Mouse (Mus musculus): ENCODE data around the gene B130006D01Rik.
"Not testable (repeated sequence)": the region's sequence is repeated elsewhere in the genome, so short reads cannot be mapped to it uniquely, and the experiment has no call there.

B130006D01Rik gene

DNA sequence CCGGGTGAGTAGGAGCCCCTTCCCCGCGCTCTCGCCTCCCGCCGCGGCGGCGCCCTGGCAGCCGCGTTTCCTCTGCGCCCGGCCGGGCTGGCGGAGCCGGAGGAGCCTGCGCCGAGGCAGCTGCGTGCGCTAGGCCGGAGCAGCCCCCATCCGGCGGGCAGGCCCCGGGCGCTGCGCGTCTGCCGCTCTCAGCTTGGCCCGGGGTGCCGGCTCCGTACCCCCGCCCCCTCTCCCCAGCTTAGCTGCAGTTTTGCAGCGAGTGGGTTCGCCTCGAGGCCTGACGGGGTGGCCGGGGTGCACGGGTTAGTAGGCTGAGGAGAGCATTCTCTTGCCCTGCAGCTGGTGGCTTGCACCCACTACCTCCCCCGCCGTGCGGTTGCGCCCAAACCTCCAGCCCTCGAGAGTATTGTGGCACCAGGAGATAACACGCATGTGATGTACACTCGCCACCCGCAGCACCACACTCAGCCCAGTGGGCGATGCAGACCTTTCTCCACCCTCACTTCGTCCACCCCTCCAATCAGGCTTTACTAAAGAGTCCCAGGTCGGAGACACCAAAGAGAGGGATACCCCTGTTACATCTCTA lies 10.1 kb upstream of the B130006D01Rik start:
- peak; percentile 74 for DNase-seq (ENCODE audit: extremely low spot score, low spot score)

DNA sequence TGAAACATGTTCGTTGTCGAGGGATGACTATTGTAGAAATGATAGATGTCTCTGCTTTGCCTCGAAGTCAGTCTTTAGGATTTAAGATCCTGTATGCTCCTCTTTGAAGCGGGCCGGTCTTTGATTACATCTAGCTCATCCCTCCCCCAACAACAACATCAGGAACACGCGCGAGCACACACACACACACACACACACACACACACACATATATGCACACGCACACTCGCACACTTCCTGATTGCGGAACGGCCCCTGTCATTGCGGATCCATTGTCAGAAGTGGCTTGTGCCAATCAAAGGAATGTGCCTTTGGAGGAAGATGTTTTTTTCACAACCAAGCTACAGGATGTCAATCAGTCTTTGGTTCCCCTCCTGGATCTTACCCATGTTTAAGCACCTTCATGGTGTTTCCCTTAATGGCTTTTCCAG lies 9.6 kb upstream of the B130006D01Rik start:
- no peak for DNase-seq (ENCODE audit: extremely low spot score, low spot score)

DNA sequence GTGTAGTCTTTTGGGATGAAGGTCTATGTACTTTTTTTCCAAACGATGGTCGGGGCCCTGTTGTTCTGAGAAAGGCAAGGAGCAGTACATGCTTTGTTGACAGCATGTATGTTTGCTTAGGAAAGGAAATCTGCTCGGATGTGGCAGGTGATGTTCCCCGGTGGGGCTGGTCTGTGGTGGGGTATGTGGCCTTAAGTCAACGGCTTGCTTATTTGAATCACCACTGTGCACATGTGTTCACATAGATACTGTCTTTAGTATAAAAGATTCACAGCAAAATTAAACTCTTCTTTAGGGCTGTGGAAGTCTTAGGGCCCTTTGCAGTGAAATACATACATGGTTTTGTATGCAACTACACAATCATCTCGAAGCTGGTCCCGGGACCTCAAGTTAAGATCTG lies 9.0 kb upstream of the B130006D01Rik start:
- no peak for DNase-seq (ENCODE audit: extremely low spot score, low spot score)

DNA sequence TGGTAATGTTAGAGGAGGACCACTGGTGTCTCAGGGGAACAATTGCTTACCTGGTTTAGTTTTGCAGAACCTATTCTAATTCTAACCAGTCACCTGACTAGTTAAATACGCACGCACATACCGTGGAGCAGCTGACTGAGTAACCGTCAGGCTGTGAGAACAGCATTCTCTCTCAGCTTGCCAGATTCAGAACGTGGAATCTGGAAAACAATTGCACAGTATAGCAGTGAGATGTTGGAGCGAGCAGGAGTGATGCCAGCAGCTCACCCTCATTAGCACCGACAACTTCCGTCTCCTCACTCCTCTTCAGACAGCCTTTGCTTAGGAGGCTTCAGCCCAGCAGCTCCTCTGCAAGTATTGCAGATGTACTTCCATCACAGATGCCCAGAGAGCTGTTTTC lies 7.3 kb upstream of the B130006D01Rik start:
- no peak for DNase-seq (ENCODE audit: extremely low spot score, low spot score)

DNA sequence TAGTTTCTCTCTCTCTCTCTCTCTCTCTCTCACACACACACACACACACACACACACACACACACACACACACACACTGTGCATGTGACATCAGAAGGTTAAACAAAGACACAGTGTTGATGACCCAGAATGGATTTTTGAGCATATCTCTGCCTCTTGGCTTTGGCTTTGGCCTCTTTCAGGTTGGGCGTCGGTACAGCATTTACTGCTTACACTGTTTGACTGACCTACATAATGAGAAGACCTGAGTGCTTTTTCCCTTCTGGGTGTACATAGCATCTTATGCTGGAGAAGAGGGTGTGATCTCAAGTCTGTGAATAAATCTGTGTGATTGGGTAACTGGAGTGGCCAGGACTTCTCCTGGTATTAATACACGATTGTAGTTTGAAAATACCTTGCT lies 4.0 kb upstream of the B130006D01Rik start:
- no peak for DNase-seq (ENCODE audit: extremely low spot score, low spot score)

DNA sequence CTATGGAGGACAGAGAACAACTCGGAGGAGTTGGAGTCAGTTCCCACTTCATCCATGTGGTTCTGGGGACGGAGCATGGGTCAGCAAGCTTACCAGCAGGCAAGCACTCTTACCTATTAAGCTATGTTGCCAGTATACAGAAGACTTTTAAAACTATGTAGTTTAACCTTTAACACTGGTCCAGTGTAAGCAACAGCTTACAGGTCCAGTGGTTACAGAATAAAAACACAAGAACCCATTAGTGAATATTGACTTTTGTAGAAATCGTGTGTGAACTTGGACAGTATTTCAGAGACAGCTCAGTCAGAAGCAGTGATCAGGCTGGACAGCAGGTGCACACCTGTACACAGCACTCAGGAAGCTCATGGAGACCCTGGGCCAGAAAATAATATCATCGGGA lies 1.1 kb downstream of the B130006D01Rik start:
- DNase-seq (ENCODE audit: extremely low spot score, low spot score): no peak

DNA sequence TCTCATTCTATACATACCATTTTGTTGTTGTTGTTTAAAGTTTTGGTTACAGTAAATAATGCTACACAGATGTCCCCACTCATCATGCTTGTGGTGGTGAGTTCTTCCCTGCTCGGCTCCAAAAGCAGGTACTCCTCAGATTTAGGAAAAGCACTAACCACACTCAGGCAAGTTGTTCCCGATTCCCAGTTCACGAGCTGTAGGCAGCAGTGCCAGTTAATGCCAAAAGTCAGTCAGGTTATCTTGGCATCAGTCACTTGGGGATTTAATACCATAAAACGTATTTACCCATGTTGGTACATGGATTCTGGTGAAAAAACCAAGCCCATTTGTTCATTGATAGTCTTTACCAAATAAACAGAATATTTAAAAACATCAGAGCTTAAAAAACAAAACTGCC lies 2.8 kb downstream of the B130006D01Rik start:
- no peak for DNase-seq (ENCODE audit: extremely low spot score, low spot score)

DNA sequence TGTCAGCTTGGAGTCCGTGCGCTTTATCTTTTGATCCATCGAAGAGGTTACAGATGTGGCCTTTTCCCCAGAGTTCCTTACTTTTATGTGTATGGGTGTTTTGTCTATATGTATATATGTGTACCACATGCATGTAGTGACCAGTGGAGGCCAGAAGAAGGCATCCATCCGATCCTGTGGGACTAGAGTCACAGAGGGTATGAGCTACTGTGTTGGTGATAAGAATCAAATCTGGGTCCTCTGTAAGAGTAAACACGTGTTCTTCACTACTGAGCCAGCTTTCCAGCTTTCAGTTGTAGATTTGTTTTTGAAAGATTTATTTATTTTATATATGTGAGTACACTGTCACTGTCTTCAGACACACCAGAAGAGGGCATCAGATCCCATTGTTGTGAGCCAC lies 4.6 kb downstream of the B130006D01Rik start:
- DNase-seq (ENCODE audit: extremely low spot score, low spot score): no peak

DNA sequence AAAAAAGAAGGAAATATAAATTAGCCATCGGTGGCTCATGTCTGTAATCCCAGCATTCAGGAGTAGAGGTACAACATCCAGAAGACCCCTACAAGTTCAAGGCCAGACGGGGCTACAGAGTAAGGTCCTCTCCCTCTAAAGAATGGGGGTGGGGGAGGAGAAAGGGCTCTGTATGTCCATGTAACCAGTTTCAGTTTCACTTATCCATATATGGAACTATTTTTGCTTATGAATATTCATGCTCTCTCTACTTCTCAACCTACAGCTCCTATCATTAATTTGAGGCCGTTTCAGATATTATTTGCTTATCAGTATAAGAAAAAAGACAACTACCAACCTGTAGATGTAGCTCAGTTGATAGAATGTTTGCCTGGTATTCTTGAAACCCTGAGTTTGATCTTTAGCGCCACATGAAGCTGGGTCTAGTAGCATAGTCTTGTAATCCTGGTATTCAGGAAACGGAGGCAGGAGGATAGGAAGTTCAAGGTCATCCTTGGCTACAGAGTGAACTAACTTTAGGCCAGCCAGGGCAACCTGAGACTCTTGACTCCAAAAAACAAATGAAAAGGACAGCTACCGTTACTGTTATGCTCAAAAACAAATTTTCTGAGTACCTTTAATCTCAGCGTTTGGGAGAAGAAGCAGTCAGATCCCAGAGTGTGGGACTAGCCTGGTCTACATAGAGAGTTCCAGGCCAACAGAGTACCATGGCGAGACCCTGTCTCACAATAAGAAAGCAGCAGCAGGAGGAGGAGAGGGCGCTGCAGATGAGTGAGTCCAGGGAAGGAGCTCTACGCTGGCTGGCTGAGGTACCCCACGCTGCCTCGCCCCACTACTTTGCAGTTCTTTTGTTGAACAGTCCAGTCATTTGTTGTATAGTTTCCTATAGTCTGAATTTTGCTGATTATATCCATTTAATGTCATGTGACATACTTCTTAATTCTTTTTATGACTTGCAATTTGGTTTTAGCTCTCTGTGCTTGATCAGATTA lies 5.8 kb downstream of the B130006D01Rik start:
- no peak for DNase-seq (ENCODE audit: extremely low spot score, low spot score)

GRCm38 (mm10) chr11:95734485-95734884 lies 11.1 kb downstream of the B130006D01Rik start:
- DNase-seq (ENCODE audit: extremely low spot score, low spot score): no peak

GRCm38 (mm10) chr11:95737811-95738210 lies 14.4 kb downstream of the B130006D01Rik start:
- DNase-seq (ENCODE audit: extremely low spot score, low spot score): no peak

- no peak for DNase-seq (ENCODE audit: extremely low spot score, low spot score)
Measured at GRCm38 (mm10) chr11:95744521-95744920, 21.1 kb downstream of the B130006D01Rik start.

GRCm38 (mm10) chr11:95746821-95747220 lies 23.4 kb downstream of the B130006D01Rik start:
- DNase-seq (ENCODE audit: extremely low spot score, low spot score): no peak

- no peak for DNase-seq (ENCODE audit: extremely low spot score, low spot score)
Measured at GRCm38 (mm10) chr11:95748331-95748730, 24.9 kb downstream of the B130006D01Rik start.

GRCm38 (mm10) chr11:95749619-95750018 lies 26.2 kb downstream of the B130006D01Rik start:
- DNase-seq (ENCODE audit: extremely low spot score, low spot score): no peak

DNA sequence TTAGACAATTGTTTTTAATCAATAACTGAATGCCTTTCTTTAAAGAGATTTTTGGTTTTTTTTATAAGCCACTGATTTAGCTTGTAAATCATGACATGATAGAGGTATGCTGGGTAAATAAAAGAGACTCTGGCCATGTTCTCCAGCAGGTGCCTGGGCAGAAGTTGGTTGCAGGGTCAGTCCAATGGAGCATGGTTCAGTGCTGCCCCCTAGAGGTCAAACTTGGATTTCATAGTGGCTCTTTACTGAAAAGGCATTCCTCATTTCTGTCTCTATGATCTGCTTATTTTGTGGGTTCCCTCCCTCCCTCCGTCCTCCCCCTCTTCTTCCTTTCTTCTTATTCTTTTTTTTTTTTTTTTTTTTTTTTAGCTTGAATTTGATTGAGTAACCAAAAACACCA lies 27.6 kb downstream of the B130006D01Rik start:
- DNase-seq (ENCODE audit: extremely low spot score, low spot score): peak; percentile 73

- not testable (repeated sequence) for DNase-seq (ENCODE audit: extremely low spot score, low spot score)
Measured at GRCm38 (mm10) chr11:95755137-95755536, 31.8 kb downstream of the B130006D01Rik start.

DNA sequence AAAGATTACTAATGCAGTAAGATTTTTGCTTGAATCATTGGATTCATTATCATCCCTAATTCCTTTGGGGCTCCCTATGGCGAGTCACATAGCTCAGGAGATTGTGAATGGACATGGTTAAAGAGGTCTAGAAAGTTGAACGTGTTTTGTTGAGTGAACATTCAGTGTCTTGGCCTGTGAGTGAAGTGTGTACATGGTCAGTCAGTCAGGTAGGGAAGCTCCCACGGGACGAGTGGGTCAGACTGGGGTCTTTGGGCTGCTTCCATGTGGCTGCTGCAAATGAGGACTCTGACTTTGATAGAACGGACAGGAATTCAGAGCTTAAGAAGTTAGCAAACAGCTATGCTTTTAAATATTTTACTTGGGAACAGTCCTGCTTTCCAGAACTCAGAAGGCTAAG lies 37.1 kb downstream of the B130006D01Rik start:
- DNase-seq (ENCODE audit: extremely low spot score, low spot score): no peak

- DNase-seq (ENCODE audit: extremely low spot score, low spot score): no peak
Measured at GRCm38 (mm10) chr11:95762996-95763395, 39.6 kb downstream of the B130006D01Rik start.

- DNase-seq (ENCODE audit: extremely low spot score, low spot score): no peak
Measured at GRCm38 (mm10) chr11:95764806-95765205, 41.4 kb downstream of the B130006D01Rik start.

DNA sequence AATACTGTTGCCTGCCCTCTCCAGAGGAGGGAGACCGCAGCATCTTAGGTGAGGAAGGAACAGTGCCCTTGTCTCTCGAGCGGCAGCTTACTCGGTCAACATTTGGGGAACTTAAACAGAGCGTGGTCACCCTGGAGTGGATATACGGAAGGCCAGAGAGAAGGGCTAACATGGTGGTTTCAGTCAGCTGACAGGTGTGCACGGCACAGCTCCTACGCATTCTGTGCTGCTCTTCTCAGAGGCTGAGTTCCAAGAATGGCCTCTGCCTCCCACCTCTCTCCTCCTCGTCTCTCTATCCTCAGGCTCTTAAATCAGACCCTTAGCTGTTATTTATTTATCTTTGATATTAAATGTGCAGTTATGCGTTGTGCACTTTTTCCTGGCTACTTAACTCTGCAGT lies 41.9 kb downstream of the B130006D01Rik start:
- DNase-seq (ENCODE audit: extremely low spot score, low spot score): no peak

DNA sequence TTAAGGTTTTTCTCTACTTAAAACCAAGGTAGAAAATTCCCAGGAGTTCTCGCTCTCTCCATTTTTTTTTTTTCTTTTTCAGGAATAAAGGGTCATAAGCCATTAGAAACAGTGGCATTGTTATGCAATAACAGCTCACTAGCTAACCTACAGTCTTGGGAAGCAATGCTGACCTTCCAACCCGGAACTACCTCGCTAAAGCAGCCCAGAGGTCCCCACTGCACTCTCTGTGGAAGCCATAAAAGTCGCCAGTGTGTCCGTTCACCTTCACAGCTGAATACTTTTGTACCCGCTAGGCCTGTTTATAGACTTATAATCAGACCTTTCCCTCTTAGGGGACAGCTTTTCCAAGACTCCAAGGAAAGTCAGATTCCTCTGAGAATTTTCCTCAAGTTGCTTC lies 44.9 kb downstream of the B130006D01Rik start:
- no peak for DNase-seq (ENCODE audit: extremely low spot score, low spot score)

DNA sequence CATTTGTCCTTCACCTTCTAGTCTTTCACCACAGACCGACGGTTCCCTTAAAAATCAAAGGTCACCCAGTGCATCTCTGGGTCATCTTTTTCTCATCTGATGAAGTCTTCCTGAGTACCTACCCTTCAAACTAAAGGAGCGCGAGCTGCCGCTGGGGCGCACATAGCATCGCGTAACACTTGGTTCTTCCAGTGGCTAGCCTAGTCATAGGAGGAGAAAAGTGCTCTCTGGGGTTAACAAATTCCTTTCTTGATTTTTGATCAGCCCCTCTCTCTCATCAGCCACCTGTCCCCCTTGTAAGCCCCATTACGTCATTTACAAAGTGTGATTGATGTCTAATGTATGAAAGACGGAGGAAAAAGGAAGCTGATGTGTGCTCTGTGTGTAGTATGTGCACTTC lies 45.8 kb downstream of the B130006D01Rik start:
- no peak for DNase-seq (ENCODE audit: extremely low spot score, low spot score)
